Mouse (Mus musculus) kidney, adult 8-10 months (tissue): ENCODE data around the gene Rapgef5.

ENCODE experiments used
- DNase-seq, 2 experiments: peaks; one replicate each; pipeline ENCODE4 v3.0.0; 2022

Gene Rapgef5

DNA sequence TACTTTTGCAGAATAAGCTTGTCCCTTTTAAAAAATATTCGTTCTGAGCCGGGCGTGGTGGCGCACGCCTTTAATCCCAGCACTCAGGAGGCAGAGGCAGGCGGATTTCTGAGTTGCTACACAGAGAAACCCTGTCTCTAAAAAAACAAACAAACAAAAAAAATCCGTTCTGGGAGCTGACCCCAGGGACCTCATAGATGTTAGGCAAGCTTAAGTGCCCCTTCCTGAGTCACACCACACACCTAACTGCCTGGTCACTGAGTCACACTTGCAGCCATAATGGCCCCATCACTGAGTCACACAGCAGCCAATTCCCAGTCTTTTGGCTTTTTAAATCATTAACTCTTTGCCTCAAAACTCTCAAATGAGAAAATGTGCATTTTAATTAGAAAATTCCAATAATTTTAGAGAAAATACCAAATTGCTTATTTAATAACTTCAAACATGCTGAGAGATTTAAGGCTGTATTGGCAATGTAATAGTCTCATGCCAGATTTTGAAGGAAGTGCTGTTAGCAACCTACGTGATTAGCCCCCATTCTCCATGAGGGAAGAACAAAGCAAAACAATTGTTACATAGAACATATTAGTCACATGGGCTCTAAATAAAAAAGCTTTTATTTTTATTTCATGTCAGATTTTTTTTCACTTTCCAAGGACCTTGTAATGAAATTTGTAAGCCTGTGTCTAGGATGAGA is 211.3 kb downstream of the Rapgef5 start:
- DNase-seq, result no peak

DNA sequence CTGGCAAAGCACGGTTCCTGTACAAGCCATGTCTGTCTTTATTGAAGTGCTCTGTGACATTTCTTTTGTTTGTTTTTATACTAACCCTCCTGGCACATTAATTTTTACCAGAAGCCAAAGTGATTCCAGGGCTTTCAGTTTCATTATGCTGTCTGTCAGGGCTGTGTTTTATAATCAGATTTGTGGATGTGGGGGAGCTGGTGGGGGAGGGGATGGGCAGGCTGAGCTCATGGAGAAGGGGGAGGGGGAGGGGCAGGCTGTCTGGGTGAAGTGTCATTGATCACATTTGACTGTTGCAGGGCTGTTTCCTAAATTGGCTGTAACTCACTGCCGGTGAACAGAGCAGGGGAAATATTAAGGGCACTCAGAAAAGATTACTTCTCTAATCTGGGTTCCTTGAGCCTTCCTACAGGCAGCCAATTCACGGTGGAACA is 211.9 kb downstream of the Rapgef5 start:
- peak; percentile 31 to 32 for DNase-seq

DNA sequence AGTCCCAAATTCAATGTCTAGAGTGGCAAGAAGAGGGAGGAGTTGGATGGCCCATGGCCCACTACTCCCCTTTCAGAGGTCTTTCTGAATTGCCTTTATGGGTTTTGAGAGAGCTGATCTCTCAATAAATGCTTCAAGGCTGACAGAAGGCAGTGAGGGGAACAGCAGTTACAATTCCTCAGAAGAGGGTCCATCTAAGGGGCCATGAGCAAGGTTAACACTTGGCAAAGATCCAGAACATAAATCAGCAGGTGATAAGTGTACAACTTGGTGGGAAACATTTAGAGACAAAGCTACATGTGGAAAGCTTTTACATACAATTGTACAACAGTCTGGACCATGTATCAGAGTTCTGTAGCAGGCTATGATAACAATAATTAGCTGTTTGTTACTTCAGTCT is 217.3 kb downstream of the Rapgef5 start:
- DNase-seq, result no peak

DNA sequence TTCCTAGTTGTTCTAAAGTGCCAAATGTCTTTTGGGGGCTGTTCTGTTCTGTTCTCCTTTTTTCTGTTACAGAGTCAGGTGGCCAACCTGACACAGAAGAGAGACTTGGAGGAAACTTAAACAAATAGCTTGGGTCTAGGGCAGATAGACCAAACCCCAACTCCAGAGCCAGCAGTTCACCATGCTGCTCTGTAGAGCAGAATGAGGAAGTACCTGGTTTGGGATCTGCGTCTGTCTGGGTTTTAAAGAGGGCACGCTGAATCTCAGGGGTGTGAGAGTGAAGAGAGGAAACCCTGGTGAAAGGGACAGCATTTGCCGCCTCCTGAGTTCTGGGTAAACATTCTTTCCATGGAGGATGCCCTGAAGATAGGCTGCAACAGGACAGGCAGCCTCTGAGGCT is 219.9 kb downstream of the Rapgef5 start:
- DNase-seq, result no peak

DNA sequence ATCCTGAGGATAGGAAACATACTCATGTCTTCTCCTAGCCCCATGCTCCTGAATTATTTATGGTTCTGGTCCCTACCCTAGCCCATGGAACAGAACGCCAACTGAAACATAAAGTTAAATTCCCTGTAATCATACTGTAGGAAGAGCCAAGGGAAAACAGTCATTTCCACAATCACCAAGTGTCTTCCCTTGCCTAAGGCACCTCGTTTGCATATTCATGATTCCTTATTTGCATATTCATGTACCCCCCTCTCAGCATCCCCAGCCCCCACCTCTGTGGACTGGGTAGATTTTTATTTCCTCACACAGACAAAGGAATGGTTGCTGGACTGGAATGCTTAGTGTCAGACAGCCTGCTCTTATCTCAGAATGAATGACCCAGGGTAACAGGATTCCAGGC is 220.6 kb downstream of the Rapgef5 start:
- DNase-seq, result no peak

DNA sequence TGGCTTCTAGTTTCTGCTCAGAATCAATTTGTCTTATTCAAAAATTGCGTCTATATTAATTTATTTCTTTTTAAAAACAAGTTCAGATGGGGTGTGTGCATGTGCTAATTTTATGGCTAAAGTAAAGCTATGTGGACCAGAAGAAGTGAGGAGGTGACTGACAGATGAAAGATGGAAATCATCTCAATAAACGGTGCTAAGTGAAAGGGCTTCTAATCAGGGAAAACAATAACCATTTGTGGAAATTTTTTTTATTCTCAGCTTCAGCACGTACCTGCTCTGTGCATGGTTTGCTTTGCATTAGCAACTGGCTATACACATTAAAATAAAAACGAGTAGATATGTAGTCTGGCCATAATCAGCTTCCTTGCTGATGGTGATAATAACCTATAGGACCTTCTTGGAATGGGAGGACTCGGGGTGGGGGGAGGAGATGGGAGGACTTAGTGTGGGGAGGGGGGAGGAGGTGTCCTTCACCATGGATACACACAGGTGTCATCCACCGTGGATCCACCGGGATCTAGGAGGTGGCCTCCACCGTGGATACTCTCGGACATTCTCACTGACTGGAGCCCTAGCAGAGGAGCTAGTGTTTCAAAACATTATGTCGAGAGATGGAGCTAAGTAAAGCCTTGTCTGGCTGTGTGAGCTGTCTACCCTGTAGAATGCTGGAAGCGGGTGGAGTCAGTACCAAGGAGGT is 221.2 kb downstream of the Rapgef5 start:
- DNase-seq, result no peak

DNA sequence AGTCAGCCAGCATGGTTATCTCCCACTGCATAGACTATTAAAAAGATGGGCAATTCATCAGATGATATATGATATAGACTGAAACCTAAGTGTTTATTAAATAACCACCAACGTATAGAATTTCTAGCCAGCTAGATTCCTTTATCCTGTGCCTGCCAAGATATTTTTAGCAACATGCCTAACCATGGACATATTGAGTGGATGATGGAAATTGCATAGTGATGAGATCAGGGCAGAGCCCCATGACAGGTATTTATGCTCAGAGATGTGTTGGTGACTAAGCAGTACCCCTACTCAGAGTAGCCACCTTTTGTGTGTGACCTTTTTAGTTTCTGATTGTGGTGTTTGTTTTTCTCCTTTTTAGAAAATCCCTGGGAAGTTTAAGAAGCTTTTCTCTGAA is 226.2 kb downstream of the Rapgef5 start:
- DNase-seq, result no peak

DNA sequence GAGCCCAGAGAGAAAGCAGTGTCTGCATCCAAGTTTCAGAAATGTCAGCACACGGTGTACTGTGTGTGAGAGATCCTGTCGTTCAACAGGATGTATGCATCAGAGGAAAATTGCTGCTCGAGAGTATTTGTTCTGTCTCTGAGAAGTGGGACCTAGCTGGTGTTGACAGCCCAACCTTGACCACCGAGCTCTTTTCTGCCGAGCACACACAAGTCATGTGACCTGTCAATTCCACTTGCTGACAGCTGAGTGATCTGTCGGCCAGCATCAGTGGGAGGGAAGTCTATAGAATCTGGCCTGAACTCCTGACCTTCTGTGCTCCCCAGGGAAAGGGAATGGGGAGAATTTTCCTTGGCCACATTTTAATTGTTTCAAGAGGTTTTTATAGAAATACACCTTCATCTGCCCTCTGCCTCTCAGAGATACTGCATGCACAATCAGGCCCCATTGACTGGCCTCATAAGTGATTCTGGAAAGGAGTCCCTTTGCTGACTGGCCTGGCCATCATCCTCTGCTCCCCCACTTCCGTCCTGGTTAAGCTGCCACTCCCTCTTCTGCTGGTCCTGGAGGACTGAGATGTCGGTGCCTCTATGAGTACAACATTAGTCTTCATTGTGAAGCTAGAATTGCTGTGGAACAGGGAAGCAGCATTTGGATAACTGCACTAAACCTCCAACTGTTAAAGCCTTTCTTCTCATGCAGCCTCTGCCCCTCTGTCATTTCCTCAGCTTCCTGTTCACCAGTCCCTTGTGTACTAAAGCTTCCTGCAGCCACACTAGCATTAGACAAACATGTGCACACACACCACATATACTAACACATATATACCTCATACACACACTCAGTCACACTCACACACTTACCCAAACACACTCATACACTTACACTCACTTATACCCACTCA is 228.6 kb downstream of the Rapgef5 start:
- DNase-seq, result no peak

DNA sequence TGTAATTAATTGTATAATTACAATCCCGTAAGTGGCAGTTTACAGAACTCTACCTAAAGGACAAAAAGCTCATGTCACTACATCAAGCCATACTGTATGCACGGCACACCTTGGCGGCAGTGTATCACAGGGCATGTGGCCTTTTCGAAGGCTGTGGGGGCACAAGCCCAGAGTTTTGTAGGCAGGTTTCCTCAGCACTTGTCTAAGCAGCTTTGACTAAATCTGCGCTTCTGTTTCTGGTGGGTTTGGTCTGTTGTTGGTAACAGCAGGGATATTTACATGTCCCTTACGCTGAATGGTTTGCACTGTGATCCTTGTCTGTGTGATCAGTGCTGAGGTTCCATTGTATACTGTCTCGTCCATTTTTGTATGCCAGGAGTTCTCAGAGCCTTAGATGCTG is 230.3 kb downstream of the Rapgef5 start:
- DNase-seq, result no peak

DNA sequence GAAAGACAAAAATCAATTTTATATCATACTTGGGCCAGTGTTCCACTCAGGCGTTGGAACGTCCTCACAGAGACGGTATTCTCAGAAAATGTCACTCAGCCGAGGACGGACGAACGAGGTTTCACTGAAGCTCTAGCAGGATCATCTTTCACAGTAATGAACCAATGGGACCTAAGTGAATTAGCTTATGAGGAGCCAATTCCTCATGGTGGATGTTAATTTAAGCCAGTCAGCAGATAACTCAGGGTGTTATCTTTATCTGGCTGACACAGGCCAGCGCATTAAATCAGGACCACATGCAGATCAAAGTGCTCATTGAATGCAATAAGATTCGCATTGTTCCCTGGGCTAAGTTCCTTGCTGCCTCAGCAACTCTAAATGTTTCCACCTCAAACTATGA is 234.8 kb downstream of the Rapgef5 start:
- no peak for DNase-seq

DNA sequence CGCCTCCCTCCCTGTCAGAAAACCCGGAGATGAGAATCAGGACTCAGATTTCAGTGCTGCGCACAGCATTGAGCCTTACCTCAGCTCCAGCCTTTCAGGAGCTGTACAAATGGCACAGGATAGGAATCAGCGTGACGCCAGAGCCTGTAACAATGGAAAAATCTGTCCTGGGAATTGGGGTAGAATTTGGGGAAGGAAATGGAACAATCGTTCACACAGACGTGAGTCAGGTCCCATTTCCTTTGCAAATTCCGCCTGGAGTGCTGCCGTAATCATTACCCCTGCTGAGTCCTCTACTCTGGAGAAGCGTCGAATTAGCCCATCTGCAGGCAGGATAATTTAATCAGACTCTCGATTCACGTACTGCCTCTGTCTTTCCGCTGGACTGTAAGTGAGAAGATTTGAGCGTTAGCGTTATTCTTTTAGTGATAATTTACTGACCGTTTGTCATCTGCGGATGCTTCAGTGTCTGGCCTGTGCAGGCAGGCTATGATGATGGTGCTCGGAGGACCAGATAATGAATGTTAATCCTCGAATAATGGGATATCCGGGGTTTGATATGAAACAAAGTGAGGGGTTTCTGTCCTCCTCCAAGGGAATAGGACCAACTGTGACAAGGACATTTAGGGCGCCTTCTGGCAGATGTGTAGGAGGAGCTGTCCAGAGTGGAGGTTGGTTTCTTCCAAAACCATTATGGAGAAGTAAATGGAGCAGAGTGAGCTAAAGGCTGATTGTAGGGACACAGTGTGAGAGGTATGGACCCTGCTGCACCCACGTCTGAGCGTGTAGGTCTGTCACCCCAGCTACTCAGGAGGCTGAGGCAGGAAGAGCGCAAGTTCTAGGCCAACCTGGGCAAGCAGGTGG is 235.5 kb downstream of the Rapgef5 start:
- peak; percentile 43 to 49 for DNase-seq

DNA sequence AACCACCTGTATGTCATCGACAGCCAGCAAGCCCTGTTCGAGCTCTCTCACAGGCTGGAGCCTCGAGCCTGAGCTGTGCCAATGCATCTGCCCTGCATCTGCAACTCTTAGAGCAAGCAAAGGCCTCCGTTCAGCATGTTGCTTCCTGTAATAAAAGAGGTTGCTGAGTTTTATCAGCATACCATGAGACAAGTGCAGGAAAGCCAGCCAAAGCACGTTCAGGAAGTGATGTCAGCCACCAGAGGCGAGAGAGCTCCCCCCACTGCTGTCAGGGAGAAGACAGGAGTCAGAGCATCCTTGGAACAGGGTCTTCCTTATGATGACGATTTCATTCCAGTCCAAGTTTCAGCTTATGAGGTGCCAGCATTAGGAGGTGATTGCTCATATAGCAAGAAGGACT is 239.7 kb downstream of the Rapgef5 start:
- peak in 1 of 2 experiments; percentile 28 for DNase-seq

DNA sequence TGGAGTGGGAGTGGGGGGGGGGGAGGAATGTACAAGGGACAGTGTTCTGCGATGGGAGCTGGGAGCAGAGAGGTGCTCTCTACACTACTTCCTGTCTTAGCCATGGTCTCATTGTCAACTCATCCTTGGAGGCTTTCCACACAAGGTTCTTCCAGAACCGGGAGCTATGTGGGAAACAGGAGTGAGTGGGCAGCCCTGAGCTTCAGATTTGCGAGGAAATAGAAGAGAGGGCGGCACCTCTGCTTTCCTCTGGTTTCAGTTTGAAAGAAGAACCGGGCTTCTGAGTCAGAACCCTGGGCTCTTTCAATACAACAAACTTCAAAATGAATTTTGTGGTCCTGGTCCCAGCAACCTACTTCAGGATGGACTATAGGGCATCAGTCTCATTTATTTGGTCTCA is 244.1 kb downstream of the Rapgef5 start:
- DNase-seq, result no peak

DNA sequence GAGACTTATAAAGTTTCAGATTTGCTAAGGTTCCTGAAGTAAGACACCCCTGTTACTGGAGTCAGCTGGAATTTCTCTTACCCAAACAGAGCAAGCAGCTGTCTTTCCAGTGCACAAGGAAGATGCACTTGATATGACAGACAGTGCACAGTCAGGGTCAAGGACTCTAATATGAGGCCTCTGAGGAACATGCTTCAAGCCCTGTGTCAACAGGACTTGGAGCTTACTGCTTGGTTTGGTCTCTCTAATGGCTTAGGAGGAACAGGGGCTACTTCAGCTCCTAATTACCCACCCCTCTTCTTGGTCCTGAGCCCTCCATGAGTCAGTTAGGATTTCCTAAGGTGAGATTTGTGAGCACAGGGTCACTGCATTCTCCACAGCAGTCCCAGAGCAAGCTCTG is 244.6 kb downstream of the Rapgef5 start:
- DNase-seq, result no peak

DNA sequence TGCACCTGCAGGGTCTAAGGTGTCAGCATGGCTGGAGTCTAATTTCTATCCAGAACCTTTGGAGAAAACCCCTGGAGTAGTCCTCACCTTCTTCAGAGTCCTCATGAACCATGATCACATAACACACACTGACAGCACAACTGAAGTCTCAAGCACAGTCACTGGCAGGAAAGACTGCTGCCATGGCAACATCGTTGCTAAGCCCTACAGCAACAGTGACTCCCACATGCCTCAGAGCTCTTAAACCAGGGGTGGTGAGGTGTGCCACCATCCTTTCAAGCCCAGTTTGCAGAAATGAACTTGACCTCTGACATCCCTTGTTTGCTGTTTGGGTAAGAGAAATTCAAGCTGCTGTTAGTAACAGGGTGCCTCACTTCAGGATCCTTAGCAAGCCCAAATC is 245.4 kb downstream of the Rapgef5 start:
- no peak for DNase-seq

DNA sequence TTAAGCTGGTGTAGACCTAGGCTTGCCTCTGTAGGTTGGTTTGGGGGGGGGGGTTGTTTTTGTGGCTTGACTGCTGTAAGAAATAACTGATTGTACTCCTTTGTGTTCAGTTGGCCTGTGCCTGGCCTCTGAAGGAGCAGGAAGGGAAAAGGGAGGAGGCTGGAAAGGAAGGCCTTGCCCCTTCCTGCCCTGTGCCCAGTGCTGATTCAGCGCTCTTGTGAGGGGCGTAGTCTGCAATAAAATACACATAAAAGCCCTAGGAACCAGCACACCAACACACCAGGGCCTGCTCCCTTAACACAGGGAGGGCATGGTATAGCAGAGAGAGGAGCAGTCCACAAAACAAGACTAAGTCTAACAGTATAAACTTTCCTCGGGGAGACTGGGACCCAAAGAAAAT is 247.0 kb downstream of the Rapgef5 start:
- peak in 1 of 2 experiments; percentile 32 for DNase-seq

DNA sequence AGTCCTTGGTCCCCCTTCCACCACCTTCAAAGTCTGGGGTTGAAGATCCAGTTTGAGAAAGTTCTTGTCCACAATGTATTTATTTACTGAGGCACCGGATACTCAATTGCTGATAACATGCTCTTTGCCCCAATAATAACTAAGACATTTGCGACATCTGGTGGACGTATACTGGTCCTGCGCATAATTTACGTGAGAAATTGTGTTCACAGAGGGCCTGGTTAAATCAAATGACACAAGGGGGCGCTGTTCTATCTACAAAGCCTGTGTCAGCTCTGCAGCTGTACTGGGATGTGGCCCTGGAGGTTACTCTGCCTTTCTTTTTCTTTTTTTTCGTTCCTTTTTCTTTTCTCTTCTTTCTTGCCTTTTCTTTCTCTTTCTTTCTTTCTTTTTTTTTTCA is 248.6 kb downstream of the Rapgef5 start:
- DNase-seq, result peak; percentile 70 to 82

DNA sequence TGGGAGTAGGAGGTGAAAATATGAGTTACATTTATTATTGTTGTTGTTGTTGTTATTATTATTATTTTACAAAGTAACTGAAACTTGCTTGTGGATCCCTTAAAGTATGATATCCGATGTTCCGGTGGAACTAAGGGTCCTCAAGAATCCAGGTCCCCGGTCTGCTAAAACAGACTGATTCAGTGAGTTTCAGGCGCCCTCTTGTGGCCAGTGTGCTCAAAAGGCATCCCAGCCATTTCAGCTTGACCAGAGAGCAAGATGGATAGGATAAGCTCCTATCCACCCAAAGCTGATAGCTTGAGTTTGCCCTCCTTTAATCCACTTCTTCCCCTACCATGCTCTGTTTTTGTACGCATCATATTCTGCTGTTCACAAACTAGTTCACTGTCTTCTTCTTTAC is 252.8 kb downstream of the Rapgef5 start:
- DNase-seq, result peak; percentile 24 to 71

DNA sequence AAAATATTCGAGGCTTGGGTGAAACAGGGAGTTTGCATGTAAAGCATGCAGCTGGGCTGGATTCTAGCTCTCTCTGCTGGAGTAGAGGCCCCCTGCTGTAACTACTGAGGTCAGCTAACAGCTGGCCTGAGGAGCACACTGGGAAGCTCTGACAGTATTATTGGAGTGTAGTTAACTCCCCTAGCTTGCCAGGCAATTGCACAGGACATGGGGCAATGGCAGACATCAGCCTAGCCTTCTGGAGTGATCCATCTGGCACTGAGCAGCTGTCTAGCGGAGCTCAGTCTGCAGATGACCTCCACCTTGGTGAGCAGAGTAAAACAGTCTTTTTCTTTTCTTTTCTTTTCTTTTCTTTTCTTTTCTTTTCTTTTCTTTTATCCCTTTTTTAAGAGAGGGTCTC is 253.9 kb downstream of the Rapgef5 start:
- no peak for DNase-seq

DNA sequence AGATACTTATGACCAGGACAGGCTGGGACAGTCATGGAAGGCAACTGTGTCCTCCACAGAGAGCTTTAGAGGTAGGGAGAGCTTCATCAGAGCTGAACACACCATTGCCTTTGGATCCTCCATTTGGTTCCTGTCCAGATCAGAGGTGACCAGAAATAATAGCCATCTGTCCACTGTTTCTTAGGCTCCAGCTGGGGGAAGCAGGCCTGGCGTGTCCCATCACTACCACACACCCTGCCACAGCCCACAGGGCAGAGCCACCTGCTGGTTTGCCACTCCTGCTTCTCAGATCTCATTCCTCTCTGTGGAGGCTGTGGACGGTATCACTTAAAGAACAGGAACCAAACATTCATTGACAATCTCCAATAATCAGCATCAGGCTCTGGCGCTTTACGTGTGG is 254.9 kb downstream of the Rapgef5 start:
- no peak for DNase-seq

DNA sequence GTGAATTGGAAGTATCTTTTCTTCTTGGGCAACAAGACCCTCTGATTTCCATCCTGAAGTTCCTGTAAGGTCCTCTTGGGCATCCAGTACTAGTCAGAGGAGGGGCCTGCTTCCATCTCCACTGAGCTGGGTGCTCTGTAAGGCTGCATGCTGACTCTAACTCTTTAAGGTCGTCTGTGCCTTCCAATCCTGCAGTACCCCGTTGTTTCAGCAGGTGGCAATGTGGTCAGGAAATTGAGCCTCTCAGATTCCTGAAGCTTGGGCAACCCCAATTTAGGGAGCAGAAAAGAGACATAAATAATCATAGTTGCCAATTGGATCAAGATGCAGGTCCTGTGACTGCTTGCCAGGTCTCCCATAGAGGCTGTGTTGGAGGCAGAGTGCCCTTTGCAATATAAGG is 256.4 kb downstream of the Rapgef5 start:
- peak; percentile 20 to 67 for DNase-seq

DNA sequence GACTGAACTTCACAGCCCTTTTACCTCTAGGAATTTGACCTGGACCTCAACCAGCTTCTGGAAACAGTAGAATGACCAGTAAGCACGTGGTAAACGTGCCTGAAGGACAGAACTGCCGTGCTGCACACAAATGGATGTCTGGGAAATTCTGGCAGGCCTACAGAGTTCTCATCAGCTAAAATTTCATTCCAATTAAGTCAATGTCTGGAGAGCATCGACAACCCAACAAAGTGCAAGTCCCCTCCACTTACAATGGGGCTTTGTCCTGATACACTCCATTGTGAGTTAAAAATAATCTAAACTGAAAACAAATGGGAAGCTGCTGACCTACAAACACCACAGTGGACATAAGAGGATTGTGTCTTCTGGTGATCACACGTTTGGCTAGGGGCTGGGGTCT is 260.6 kb downstream of the Rapgef5 start:
- DNase-seq, result no peak

DNA sequence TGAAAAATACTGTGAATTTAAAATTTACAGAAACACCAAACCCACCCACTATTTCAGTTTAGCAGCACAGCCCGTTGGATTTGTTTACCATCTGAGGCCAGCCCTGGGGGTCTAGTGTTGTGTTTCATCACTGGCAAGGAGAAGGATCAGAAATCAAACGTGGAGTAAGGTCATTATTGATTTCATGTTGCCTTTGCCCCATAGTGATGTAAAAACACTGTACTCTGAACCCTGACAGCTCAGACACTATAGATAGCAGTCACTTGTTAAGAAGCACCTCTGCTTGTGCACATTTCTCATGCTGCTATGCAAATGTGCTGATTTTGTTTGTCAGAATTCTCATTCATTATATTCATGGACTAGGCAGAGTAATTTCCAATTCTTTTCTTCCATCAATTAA is 265.1 kb downstream of the Rapgef5 start:
- DNase-seq, result no peak
